Mouse (Mus musculus) skeletal muscle tissue, adult 2 months (tissue): ENCODE results near the gene Snx18.

Experiments
- DNase-seq: peaks from one replicate; pipeline ENCODE4 v3.0.0-alpha.2; 2012; ENCODE audit warnings: low read depth, low spot score

Snx18 gene

GRCm38 (mm10) chr13:113566951-113567350, 51.4 kb downstream of the Snx18 start:
- no peak for DNase-seq

DNA sequence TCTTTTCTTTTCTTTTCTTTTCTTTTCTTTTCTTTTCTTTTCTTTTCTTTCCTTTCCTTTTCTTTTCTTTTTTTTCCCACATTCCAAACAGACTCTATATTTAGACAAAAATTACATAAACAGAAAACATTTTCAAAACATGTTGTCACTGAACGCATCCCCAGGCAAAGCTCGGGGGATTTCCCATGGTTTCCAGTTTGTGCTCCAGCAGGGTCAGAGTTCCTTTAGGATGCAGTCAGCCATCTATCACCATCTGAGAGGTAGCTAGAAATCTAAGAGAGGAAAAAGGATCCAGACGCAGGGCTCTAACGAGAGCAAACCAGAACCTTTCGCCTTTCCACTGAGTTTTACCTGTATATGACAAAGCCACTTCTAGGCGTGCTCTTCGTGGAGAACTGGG, 52.0 kb downstream of the Snx18 start:
- no peak for DNase-seq

DNA sequence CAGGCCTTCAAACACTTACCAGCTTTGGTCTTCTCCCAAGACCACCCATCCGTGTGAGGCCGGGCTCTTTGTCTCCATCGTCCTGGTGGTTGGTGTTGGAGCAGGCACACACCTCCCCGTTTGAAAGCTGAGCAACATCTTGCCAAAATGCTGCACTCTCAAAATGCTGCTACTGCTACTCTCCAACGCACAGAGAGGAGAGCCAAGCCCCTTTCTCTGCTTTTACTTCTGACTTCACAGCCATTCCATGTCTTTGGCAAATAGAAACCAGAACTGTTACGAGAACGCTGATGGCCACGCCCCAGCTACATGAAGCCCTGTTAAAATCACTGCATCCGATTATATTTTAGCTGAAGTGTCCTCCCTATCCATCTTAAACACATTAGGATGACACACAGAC, 58.7 kb downstream of the Snx18 start:
- DNase-seq, result no peak

- DNase-seq, result no peak
Measured at GRCm38 (mm10) chr13:113556538-113556937, 61.8 kb downstream of the Snx18 start.

DNA sequence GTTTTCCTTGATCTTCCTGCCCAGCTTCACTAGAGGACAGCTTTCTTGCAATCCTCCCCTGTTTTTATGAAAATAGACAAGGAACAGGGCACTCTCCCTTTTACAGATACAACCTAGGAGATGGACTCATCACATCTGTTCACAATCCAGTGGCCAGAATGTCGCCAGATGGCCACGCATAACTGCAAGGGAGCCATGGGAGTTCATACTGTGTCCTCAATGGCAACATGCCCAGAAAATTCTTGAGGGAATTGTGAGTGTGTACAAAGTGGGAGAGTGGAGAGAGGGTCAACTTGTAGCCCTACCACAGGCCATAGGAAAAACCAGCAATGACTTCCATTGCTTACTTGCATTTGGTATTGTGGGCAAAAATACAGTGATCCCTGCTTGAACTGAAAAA, 63.1 kb downstream of the Snx18 start:
- DNase-seq, result peak; percentile 75

DNA sequence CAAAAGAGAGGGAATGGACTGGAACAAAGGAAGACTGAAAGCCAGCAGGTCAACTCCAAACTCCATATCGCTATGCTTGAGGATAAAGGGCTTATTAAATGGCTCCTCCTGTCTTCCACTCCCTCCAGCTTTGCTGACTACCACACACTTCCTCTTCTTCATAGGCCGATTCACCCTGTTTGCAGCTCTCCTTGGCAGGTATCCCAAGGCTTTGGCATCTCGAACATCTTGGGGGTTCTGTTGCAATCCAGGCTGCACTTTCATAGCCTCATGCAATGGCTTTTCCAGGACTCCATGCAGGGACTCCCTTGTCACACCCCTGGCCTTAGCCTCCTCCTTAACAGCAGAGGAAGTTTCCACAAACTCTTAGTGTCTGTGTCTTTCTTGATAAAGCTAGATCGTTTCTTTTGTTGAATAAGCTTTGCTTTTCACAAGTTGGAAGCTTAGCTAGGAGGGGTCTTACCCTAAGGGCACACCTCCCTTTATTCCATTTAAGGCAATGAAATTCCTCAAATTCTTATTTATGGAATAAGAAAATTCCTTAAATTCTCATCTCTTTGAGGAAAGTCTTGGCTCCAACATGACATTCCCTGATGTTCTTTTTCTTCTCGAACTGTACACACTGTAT, 64.6 kb downstream of the Snx18 start:
- DNase-seq, result peak; percentile 39

- no peak for DNase-seq
Measured at GRCm38 (mm10) chr13:113552341-113552740, 66.0 kb downstream of the Snx18 start.

- DNase-seq, result peak; percentile 57
Measured at GRCm38 (mm10) chr13:113550866-113551565, 67.3 kb downstream of the Snx18 start.

- DNase-seq, result no peak
Measured at GRCm38 (mm10) chr13:113549021-113549420, 69.3 kb downstream of the Snx18 start.

DNA sequence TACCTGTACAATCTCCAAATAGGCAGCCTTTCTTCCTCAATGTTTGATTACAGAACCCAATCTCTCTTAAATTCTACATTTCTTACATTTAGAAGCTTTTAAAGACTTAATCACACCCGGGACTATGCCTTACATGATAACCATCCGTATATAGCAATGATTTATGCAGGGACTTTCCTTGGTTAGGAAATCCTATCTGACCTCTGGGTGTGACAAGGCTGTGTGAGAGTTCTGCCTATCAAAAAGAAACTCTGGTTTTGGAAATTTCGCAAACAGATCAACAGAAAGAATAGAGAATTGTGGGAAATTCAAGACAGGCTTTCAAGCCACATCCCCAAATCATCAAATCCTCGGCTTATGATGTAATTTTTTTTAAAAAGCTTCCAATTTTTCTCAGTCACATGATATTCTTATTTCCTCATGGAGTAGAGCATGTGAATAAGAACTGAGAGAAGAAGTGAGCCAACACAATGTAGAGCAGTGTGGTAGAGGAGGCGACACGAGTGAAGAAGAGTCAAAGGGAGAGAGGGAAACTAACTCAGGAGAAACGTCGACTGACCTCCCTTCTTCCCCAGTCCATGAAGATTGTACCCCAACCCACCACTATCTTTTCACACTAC, 70.4 kb downstream of the Snx18 start:
- DNase-seq, result no peak

GRCm38 (mm10) chr13:113542374-113542773, 76.0 kb downstream of the Snx18 start:
- no peak for DNase-seq
